Mouse (Mus musculus) mouse trophoblast stem cell (cell line): ENCODE measurements around the gene Rab12.
"Not testable (repeated sequence)": the region's sequence is repeated elsewhere in the genome, so short reads cannot be mapped to it uniquely, and the experiment has no call there.

Experiments
- in situ Hi-C, 2 experiments: fragments of 300-500 bp; cut with MseI, MboI; formaldehyde crosslinking; loops; 2 replicates in 1 of 2; 3 replicates in 1 of 2; pipeline ENCODE4 v1.15.1; 2025

Gene Rab12

DNA sequence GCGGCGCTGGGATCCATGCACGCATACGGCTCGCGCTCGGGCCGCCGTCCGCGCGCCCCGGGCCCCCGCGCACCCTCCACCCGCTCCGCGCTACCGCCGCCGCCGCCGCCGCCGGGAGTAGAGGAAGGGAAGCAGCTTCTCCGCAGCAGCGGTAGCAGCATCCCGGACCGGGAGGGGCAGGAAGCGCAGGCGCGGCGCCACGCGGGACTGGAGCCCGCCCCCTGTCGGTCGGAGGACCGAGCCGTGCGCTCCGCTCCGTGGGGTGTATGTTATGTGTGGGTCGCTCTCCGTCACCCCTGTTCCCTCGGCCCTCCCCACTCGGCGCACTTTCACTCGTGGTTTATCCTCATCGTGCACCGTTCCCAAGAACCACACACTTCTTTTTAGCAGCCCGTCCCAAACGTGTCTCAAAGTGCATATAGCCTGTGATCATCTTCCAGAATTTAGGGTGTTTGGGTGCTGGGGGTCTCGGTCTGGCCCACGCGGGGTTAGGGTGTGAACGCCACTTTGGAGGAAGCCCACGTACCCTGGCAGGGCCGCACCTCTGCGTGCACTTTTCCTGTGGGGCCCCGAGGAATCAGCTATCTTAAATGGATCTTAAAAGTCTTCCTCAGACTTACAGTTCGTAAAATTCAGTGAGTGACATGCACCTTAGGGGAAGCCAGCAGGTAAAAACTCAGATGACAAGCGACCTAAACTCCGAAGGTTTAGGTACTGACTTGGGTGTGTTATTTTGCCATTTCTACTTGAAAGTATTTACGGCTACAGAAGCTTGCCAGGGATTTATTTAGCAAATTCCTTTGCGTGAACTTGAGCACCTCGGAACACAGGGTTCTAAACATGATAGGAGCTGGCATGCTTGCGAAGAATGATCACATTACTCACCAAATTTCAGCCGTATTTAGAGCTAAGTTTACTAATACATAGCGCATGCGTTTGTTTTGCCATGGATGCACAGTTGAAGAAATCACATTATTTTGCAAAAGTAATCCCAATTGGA is at the start of gene Rab12:
Gene Rab12 (minus strand): TSS at position 176 of the 1,000 bp plus-strand sequence.
- in situ Hi-C loops = no loop called here

DNA sequence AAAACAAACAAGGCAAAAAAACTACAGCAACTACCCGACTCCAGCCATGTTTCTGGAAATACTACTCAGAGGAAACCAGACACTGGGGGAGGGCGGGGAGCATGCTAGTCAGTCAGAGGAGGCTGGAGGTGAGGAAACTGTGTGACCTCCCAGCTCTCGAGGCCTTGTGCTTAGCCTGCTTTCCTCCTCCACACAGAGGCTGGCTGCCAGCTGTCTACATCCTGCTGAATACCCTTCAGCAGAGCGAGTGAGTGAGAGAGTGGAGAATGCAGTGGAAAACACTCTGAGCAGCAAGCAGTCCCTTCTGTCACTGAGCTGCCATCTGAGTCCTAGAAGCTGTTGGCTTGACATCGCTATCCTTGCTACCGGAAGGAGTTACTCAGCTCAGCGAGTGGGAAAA is 44.7 kb upstream of the Rab12 start:
- in situ Hi-C loops = no loop called here

DNA sequence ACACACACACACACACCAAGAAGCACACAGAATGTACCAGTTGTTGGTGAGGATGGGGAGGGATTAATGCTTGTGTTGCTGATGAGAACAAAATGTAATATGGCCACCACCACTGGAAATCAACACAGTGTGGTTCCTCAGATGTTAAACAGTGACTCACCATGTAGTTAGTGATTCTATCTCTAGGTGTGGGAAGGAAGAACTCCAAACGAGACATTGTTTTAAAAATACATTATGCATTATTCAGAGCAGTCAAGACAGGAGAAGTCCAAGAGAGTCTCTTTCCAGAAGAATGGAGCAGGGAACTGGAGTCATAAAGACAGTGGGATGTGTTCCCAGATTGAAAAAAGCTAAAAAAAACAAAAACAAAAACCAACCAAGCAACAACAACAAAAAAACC is 44.0 kb upstream of the Rab12 start:
- in situ Hi-C loops = no loop called here

DNA sequence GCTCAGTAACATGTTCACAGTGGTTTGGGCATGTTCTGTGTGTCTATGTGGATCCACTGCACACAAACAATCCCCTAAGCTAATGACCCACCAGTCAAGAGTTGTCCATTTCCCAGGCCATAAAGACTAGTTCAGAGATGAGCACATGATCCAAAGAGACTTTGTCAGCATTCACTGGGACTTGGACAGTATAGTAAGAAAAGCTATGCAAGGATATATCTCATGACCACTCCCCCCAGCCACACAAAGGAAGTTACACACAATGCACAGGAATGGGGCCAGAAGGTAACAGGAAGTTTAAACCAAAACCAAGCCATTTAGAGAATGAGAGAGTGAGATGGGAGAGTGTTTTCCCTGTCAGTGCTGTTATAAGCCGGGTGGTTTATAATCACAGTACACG is 41.9 kb upstream of the Rab12 start:
- in situ Hi-C loops = no loop called here

DNA sequence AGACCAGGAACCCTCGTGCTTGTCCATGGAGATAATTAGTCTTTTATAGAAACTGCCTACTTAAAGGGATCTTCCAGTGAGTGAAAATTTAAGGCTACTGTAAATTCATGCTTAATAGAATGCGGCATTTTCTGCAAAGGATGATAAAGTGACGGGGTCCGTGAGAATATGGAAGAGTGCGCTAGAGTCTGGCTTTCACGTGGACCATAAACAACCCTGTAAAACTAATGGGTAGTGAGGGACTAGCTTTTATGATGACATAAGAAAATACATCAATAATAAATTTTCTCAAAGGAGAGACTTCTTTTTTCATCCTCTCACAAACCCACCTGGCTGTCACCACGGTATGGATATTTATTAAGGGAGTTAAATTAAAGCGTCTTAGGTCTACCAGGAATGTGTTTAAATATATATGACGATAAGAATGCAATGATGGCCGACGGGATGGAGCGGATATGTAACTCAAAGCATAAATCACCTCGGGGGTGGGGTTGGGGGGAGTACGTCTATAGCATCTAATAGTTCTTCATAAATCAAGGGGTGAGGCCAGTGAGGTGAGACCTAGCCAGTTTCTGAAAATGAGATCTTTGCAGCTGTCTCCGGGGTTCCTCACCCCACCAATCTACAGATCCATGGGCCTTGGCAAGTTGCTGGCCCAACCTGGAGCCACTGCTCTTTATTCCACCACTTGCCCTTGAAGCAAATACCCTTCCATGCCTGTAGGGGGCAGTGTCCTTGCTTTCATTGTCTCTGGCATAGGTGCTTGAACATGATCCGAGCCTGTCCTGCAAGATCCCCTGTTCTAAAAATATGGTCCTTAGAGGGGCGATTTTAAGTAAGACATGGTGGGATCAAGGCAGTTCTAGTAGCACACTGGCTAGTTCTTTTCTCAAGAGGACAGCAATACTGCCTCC is 39.1 kb upstream of the Rab12 start:
- in situ Hi-C loops = no loop called here

DNA sequence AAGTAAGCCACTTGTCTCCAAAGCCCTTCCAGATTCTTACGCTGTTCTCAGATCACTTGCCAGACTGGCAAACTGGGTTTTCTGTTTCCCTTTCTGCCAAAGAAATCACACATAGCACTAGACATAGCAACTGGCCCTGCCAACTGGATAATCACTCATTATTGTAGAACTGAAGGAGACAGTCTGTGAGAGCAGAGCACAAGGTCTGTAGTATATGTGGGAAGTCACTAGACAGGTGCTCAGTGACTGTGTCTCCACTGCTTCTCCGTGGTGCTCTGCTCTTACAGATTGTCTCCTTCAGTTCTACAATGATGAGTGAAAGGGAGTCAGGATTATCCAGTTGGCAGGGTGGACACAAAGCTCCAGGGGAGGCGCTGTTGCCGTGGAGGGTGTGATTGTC is 33.2 kb upstream of the Rab12 start:
- in situ Hi-C loops = no loop called here

DNA sequence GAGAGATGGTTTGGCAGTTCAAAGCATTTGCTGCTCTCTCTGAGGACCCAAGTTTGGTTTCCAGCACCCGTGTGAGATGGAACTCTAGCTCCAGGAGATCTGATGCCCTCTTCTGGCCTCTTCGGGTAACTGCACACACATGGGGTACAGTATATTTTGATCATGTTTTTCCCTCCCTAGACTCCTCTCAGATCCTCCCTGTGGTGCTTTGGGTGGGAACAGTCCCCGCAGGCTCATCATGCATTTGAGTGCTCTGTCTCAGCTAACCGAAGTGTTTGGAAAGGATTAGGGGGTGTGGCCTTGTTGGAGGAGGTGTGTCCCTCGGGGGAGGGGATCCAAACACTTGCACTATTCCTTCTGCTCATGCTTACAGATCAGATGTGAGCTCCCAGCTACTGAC is 31.0 kb upstream of the Rab12 start:
- in situ Hi-C loops = no loop called here

DNA sequence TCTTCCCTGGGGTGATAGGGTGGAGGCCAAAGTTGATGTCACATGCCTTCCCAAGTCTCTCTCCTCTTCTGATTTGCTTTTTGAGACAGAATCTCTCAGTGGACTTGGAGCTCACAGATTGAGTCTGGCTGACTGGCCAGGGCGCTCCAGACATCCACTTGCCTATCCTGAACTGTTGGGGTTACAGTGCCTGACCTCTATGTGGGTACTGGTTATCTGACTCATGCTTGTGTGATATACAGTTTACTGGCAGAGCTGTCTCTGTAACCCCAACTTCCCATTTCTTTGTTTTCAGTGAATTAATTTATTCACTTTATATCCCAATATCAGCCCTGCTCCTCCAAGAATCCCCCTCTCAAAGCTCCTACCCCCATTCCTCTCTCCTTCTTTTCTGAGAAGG is 12.8 kb upstream of the Rab12 start:
- in situ Hi-C loops = no loop called here

DNA sequence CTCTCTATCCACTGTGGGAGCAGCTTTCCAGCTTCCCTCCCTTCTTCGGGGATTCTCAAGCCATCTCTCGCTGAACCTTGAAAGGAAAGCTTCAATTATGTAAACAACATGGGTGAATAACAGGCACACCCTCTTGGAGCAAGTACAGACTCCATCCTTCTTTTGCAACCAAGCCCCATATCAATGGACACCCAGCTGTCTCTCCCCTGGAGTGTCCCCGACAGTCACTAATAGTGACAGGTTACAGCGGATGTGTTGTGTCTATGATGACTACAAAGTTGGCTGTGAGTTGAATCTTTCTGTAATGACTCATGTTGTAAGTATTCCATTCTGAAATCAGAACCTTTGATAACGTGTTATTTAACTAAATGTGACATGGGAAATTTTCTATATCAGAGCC is 3.9 kb upstream of the Rab12 start:
- in situ Hi-C loops = no loop called here

DNA sequence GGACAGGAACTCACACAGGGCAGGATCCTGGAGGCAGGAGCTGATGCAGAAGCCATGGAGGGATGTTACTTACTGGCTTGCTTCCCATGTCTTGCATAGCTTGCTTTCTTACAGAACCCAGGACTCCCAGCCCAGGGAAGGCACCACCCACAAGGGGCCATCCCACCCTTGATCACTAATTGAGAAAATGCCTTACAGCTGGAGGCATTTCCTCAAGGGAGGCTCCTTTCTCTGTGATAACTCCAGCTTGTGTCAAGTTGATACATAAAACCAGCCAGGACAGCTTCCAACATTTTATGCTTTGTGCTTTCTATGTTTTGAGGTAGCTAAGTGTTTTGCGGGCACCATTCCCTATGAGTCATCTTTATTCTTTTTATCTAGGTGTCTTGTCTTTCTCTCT is 3.1 kb upstream of the Rab12 start:
- in situ Hi-C loops = not testable (repeated sequence)

DNA sequence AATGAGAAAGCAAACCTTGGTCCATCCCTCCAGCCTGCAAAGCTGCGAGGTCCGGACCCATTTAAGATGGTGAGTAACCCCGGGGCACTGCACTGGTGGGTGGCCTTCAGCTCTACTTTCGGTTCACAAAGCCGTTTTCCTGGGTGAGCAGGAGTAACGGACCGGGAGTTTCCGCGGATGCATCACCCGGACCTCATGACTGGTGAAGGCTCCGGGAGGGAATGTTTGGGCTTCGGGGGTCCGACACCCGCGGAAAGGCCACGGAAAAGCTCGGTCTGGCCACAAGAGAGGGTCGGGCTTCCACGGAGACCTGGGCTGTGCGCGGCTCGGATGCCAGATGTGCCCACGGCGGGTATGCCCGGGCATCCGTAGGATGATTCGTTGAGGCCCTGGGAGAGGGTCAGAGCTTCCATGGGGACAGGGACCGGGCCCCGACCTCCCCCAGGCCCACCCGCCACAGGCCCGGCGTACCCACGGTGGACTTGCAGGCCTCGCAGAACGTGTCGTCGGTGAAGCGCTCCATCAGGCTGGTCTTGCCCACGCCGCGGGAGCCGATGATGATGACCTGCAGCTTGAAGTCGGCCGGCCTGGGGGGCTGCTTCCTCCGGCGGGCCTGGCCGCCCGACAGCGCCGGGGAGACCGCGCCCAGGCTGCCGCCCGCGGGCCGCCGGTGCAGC is 514 bp downstream of the Rab12 start:
- in situ Hi-C loops = no loop called here

DNA sequence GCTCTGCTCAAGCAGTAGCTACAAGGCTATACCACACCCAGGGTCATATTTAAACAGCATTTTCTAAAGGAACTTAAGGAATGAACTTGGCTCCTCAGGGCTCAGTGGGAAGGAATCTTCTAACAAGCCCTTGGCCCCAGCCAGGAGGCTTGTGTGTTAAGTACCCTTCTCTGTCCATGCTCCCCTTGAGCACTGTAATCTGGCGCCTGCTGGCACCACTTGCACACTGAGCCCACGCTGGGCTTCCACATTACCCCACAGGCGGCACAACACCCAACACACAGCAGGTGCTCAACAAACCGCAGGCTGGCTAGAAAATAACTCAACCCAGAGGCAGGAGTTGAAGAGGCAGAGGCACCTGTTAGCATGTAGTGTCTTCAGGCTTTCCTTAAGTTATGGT is 2.6 kb downstream of the Rab12 start:
- in situ Hi-C loops = no loop called here

DNA sequence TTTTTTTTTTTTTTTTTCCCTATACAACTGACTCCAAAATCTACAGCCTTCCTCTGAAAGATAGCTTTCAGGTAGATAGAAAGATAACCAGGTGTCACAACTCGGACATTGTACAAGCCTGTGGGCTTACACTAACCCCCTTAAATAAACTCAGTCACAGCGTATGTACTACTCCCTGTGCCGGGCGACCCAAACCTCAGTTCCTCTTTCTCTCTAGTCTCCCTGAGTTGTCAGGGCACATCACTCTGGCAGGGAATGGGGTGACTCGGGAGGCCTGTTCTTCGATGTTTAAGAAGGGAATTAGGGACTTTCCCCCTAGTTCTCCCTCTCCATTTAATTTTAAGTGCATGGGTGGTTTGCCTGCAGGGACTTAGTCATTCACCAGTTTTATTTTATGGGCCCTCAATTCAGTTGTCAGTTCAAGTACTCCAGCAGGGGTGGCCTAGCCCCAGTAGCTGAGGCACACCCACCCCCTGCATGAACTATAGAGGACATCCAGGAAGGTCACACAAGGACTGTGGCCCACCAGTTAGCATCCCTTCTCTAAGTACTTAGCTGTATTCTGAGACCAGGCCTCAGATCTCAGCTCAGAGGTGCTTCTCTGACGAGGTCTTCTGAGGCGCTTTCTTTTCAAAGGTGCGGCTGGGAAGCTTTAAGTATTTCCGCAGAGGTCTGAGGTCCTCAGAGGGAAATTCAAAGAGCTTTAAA is 5.1 kb downstream of the Rab12 start:
- in situ Hi-C loops = no loop called here

DNA sequence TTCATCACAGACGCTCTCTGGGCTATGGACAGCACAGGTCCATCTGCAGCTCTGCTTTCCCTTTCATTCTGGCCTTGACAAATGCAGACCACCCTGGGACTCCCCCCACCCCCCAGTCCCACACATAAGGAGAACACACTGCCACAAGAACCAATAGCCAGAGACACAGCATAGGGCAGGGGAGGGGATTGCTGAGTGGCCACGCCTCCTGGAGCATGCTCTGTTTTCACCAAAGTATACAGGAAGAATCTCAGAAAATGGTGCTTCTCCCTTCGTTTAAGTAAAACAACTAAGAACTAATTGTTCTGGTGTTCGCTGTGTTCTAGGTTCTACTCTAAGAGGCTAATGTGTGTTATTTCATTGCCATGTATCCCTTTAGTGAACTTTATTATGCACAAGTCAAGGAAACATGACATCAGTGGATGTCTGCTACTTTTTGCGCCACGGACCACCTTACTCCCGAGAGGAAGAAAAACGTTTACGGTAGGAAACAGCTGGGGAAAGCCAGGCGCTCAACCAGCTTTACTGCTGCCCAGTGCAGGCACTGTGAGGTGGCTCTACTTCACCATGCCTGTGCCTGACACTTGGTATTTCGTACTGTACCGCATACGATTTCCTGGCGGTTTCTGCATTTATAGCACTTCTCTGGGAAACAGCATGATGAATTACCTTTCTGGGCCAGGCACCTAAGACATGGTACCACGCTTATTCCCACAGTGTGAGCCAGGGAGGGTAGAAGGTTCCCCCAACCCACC is 7.2 kb downstream of the Rab12 start:
- in situ Hi-C loops = no loop called here

DNA sequence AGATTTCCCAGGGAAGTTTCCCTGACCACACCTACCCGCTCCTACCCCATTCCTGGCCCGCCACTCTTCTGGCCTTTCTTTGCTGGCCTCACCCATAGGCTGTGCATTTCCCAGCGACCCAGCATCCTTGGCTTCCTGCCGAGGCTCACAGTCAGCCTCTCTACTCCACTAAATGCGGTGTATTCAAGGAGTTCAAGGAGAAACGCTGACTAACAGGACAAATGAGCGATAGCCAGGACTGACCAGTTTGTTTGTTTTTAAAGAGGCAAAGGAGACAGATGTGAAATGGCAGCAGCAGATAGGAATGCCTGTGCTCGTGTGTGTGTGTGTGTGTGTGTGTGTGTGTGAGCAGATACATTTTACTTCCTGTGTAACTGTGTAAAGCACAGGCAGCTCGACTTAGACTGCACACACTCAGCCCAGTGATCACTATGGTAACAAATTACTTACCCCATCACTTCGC is 9.3 kb downstream of the Rab12 start:
- in situ Hi-C loops = no loop called here

DNA sequence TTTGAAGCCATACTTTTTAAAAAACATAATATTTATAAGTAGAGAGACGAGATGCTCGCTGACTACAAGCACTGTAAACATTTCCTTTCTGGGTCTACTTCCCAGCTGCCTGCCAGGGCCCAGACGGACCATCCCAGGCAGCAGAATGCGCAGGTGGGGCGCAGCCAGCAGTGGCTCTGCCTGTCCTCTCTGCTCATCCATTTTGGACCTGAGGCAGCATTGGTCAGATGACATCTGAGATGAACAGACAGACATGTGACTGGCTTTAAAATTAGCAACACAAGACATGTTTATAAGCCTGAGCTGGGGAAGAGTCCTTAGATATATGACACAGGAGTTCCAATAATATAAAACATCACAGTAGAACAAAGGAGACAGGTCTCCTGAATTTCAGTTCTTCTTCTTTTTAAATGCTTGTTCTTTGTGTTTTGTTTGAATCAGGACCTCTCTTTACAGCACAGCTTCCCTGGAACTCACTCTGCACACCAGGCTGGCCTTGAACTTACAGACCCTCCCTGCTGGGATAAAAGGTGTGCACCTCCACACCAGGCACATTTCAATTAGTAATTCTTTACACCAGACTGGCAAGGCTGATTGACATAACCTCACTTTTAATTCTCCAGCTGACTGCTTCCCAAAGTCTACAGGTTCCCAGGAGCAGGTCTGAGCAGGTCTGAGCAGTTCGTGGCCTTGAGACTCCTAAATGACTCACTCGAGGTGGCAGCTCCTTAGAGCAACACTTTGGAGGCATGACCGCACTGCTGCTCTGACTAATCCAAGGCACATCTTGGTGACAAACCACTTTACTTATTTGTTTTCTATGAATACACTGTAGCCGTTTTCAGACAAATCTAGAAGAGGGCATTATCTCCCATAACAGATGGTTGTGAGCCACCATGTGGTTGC is 12.2 kb downstream of the Rab12 start:
- in situ Hi-C loops = no loop called here

DNA sequence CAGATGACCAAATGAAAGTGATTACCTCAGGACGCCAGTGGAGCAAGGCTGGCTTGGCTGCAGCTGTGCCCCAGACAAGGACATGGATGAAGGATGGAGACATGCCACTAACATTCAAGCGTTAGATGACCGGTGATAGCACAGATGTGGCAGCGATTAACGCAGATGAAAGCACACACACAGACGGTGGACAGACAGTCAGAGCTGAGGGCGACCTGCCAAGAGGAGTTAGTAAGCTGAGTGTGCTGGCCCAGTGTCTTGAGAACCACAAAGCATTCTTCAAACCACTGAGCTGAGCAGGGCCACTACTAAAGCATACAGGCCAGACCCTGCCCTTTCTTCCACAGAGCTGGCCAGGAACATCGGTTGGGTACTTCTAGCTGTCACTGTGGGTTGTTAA is 14.6 kb downstream of the Rab12 start:
- in situ Hi-C loops = no loop called here

DNA sequence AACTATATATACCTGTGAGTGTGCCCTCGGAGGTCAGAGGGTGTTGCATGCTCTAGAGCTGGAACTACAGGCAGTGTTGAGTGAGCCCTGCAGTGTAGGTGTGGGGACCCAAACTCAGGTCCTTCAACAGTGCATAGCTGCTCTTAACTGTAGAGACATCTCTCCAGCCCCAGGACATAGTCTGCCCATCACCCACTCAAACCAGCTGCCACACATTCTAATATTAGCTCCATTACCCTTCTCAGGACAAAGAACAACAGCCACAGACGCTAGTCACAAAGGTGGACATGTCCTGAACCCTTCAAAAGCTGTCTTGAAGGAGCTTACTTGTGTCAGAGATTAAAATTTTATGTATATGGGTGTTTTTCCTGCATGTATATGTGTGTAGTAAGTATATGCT is 15.3 kb downstream of the Rab12 start:
- in situ Hi-C loops = no loop called here

DNA sequence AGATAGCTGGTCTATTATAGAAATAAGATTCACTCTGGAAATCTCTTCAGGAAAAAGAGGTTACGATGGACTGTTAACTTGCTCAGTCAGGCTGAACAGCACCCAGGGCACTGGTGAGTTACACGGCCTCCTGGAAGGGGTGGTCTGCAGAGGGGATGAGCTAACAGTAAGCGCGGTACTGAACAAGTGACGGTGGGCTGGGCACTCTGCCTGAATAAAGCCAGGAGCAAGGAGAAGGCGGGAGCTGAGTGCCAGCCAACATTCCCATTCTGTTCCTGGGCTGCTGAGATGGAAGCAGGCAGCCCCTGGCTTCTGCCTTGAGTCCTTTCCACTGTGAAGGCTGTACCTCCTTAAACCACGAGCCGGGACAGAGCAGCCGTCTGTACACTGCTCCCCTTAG is 16.1 kb downstream of the Rab12 start:
- in situ Hi-C loops = no loop called here
